Mouse (Mus musculus) heart, adult 2 months (tissue): ENCODE results near the gene Fam222a. TPM values are rescaled to one million over a fixed set of nuclear protein-coding genes. Genes with fewer than 3 reads are reported as not detected.

Experiments
- DNase-seq, 2 experiments: peaks; one replicate each; pipeline ENCODE4 v3.0.0; 2021
- H3K27ac ChIP-seq: fragments of 200-600 bp; 2 replicates; pipeline ENCODE4 v1.8.1; 2022
- H3K27me3 ChIP-seq: fragments of 200-500 bp; 2 replicates; pipeline ENCODE4 v1.6.1; 2012; ENCODE audit warnings: mild to moderate bottlenecking, low read length, inconsistent platforms, mixed read lengths; ENCODE audit not compliant: control insufficient read depth, insufficient read depth
- H3K36me3 ChIP-seq: fragments of 200-500 bp; 2 replicates; pipeline ENCODE4 v1.6.1; 2012; ENCODE audit warnings: low read length, inconsistent platforms; ENCODE audit not compliant: control insufficient read depth, insufficient read depth
- H3K4me1 ChIP-seq: fragments of 200-500 bp; 2 replicates; pipeline ENCODE4 v1.6.1; 2011; ENCODE audit warnings: low read length; ENCODE audit not compliant: control insufficient read depth, insufficient read depth
- H3K4me3 ChIP-seq: fragments of 200-600 bp; 2 replicates; pipeline ENCODE4 v1.8.1; 2022
- H3K79me2 ChIP-seq: fragments of 200-500 bp; replicated peaks from 2 replicates; pipeline ENCODE4 v1.6.1; 2012; ENCODE audit warnings: mild to moderate bottlenecking, inconsistent platforms, low read length, moderate library complexity, mixed read lengths; ENCODE audit not compliant: control insufficient read depth, insufficient read depth
- H3K9ac ChIP-seq: fragments of 200-500 bp; 2 replicates; pipeline ENCODE4 v1.6.1; 2012; ENCODE audit warnings: low read depth, mild to moderate bottlenecking, control low read depth, inconsistent platforms, low read length, mixed read lengths
- CTCF ChIP-seq: fragments of 200-600 bp; IDR thresholded peaks from 2 replicates; pipeline ENCODE4 v1.8.1; 2022; ENCODE audit warnings: antibody characterized with exemption, mild to moderate bottlenecking, moderate library complexity
- EP300 ChIP-seq: fragments of 200-500 bp; IDR thresholded peaks from 2 replicates; pipeline ENCODE4 v1.6.1; 2011; ENCODE audit warnings: low read depth, low read length, control low read depth; ENCODE audit not compliant: insufficient read depth
- POLR2A ChIP-seq: fragments of 200-500 bp; IDR thresholded peaks from 2 replicates; pipeline ENCODE4 v1.6.1; 2011; ENCODE audit warnings: mild to moderate bottlenecking, low read depth, low read length, control low read depth; ENCODE audit not compliant: insufficient read depth
- WGBS: fragments of 180-500 bp; shearing (Covaris S2); methylation state at CpG from one replicate; pipeline ENCODE4 v1.1.7; 2018; 5-methylcytosine and 5-hydroxymethylcytosine counted together
- intact Hi-C: fragments of 180-260 bp; cut with DNase I; formaldehyde crosslinking; loops from one replicate; pipeline ENCODE4 v1.15.1; 2025
- polyA plus RNA-seq: library from polyadenylated mRNA; depleted of rRNA; stranded (reverse); fragments of >200 nt; gene quantifications from 2 replicates; pipeline ENCODE4 v1.2.3, GENCODE M21; 2012
- total RNA-seq, 2 experiments: library from RNA; stranded (reverse); gene quantifications; 2 replicates each; pipeline ENCODE4 v1.2.3; 2021

The Fam222a gene
- total and polyA plus RNA-seq, 3 experiments, result 2.1 to 5.0 (median 2.8) TPM

DNA sequence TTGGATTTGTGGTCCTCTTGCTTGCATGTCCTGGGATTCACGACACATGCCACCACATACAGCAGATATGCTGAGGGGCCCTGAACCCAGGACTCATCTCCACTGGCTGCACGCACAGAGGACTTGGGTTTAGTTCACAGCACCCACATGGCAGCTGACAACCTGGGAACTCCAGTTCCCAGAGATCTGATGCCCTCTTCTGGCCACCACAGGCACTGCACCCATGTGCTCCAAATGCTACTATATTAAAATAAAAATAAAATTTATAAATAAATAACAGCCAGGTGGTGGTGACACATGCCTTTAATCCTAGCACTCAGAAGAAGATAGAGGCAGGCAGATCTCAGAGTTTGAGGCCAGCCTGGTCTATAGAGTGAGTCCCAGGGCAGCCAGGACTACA lies 12.4 kb upstream of the Fam222a start:
- no peaks in the 10 kb centered on the region for H3K4me1 ChIP-seq
- no peak for DNase-seq
- TF ChIP-seq POLR2A, result no peak
- peak; percentile 43 for TF ChIP-seq CTCF
- no peak for TF ChIP-seq EP300
- no peak overlapping the region for H3K4me3 ChIP-seq
- H3K9ac ChIP-seq, result no peak overlapping the region
- no peaks in the 10 kb centered on the region for H3K79me2 ChIP-seq
- H3K27me3 ChIP-seq, result no peaks in the 10 kb centered on the region
- intact Hi-C loops, result no loop called here
- 97% methylated on average over 2 of the region's 2 CpGs for whole genome bisulfite sequencing
- no peaks in the 10 kb centered on the region for H3K36me3 ChIP-seq
- H3K27ac ChIP-seq, result no peak overlapping the region

- Histone ChIP-seq H3K4me1 (no peaks in the 10 kb centered on the region), H3K27me3 (no peaks in the 10 kb centered on the region), H3K4me3 (no peak overlapping the region), H3K9ac (no peak overlapping the region), H3K36me3 (no peaks in the 10 kb centered on the region), H3K79me2 (no peaks in the 10 kb centered on the region), H3K27ac (no peak overlapping the region)
- TF ChIP-seq CTCF (no peak), EP300 (no peak), POLR2A (no peak)
- WGBS, result 57% methylated on average over 11 of the region's 11 CpGs
- no peak for DNase-seq
- intact Hi-C loops, result no loop called here
Measured at GRCm38 (mm10) chr5:114556109-114556508, 11.7 kb upstream of the Fam222a start.

GRCm38 (mm10) chr5:114557765-114558731 lies 9.8 kb upstream of the Fam222a start:
- Histone ChIP-seq H3K27me3 (no peaks in the 10 kb centered on the region), H3K4me3 (no peak overlapping the region), H3K36me3 (no peaks in the 10 kb centered on the region), H3K4me1 (no peaks in the 10 kb centered on the region), H3K79me2 (no peaks in the 10 kb centered on the region), H3K9ac (no peak overlapping the region), H3K27ac (no peak overlapping the region)
- WGBS, result 64% methylated on average over 20 of the region's 20 CpGs
- intact Hi-C loops, result no loop called here
- TF ChIP-seq CTCF, result no peak
- no peak for TF ChIP-seq EP300
- no peak for TF ChIP-seq POLR2A
- no peak for DNase-seq

DNA sequence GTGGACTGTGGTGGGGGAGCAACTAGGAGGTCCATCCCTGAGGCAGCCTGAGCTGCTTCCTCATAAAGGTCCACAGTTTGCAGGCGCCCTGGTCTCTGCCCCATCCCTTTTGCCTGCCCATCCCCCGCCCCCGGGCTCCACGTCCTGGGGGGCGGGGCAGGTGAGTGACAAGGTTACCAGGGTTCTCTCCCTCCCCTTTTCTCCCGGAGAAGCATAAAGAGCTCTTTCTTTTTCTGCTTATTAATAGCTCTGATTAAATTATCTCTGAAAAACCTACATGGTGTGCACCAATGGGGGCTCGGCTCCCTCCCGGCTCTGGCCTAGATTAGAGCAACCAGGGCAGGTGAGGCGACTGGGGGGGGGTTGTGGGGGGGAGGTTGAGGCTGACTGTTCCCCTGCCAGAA lies 7.3 kb upstream of the Fam222a start:
- 6% methylated on average over 9 of the region's 9 CpGs for WGBS

DNA sequence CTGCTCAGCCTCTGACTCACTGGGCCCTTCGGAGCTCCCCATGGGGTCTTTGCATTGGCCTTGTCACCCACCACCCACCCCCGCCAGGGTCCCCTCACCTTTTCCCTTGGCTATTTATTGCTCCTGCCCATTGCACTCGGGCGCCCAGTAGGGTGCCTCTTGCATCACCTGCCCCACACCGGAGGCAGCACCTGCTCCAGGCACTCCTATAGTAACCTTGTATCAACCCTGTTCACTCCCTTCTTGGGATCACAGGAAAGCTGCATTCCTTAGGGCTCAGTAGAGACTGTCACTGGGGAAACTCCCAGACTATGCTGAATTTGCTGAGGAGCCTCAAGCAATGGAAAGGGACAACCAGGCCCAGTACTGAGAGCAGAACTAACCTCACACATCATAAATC lies 6.9 kb upstream of the Fam222a start:
- H3K4me1 ChIP-seq, result no peaks in the 10 kb centered on the region
- DNase-seq, result no peak
- H3K9ac ChIP-seq, result no peak overlapping the region
- intact Hi-C loops, result no loop called here
- no peaks in the 10 kb centered on the region for H3K27me3 ChIP-seq
- H3K36me3 ChIP-seq, result no peaks in the 10 kb centered on the region
- TF ChIP-seq POLR2A (no peak), EP300 (no peak), CTCF (no peak)
- no peaks in the 10 kb centered on the region for H3K79me2 ChIP-seq
- H3K4me3 ChIP-seq, result no peak overlapping the region
- WGBS, result 51% methylated on average over 5 of the region's 5 CpGs
- no peak overlapping the region for H3K27ac ChIP-seq

More for the DNA sequence above, 7.3 kb upstream of the Fam222a start:
- H3K4me3 ChIP-seq, result no peak overlapping the region
- no peak overlapping the region for H3K9ac ChIP-seq
- H3K79me2 ChIP-seq, result no peaks in the 10 kb centered on the region
- intact Hi-C loops, result no loop called here
- H3K27me3 ChIP-seq, result no peaks in the 10 kb centered on the region
- TF ChIP-seq POLR2A (no peak), CTCF (no peak), EP300 (no peak)
- no peak for DNase-seq
- H3K36me3 ChIP-seq, result no peaks in the 10 kb centered on the region
- no peaks in the 10 kb centered on the region for H3K4me1 ChIP-seq
- H3K27ac ChIP-seq, result no peak overlapping the region

- Histone ChIP-seq H3K36me3 (no peaks in the 10 kb centered on the region), H3K79me2 (no peaks in the 10 kb centered on the region), H3K4me3 (no peak overlapping the region), H3K27me3 (no peaks in the 10 kb centered on the region), H3K9ac (no peak overlapping the region), H3K4me1 (peaks cover 2% of the 10 kb centered on the region; the same call in 1 of the 2 replicates), H3K27ac (no peak overlapping the region)
- DNase-seq, result no peak
- TF ChIP-seq EP300 (no peak), CTCF (no peak), POLR2A (no peak)
- intact Hi-C loops, result no loop called here
- WGBS, result 91% methylated on average over 7 of the region's 7 CpGs
Measured at GRCm38 (mm10) chr5:114563994-114564393, 3.8 kb upstream of the Fam222a start.
